23 mouse cellular contexts compared by ENCODE assay signal in the genomic region with DNA sequence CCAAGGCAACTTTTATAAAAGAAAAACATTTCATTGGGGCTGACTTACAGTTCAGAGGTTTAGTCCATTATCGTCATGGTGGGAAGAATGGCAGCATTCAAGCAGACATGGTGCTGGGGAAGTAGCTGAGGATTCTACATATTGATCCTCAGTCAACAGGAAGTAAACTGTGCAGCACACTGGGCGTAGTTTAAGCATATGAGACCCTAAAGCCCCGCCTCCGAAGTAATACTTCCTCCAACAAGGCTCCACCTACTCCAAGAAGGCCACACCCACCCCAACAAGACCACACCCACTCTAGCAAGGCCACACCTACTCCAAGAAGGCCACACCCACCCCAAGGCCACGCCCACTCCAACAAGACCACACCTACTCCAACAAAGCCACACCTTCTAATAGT. TPM values are rescaled to one million over a fixed set of nuclear protein-coding genes. Genes with fewer than 3 reads are reported as not detected.
DNase-seq lines count a peak whose midpoint lies in the region; ATAC-seq lines count a peak whose summit lies in the region.
"Had no signal": no experiment of that assay in that cellular context is flagged by ENCODE, and none has a peak within 500 bp of the region (broad histone marks: within the 10 kb centered on the region; RNA-seq: fewer than 3 reads in every experiment).

No protein-coding gene starts in this region.

- DNase-seq in heart, postnatal 36 days: no peak
- DNase-seq in ES-CJ7 (ENCODE audit: low read depth, low spot score) (peak; percentile 59), ZHBTc4 (ENCODE audit: low read depth, low spot score) (peak; percentile 80)
- peak; percentile 13 for DNase-seq in testis, postnatal 14 days (ENCODE audit: low spot score)
- no peak for DNase-seq in yolk sac, embryonic 10.5 days (ENCODE audit: low spot score)
- DNase-seq in kidney, postnatal 4 days: no peak
- DNase-seq: adrenal gland, adult 8-10 months; adrenal gland, postnatal 14 days; adrenal gland, postnatal 36 days; B cell, adult 2 months; cerebellum, adult 11-12 months; cerebellum, adult 2 months; cerebellum, adult 9-10 months; cerebellum, postnatal 10 days; cerebellum, postnatal 25 days; forebrain, postnatal 0 days had no signal

- H3K9ac ChIP-seq in heart, embryonic 11.5 days (ENCODE audit: low read depth, low read length): no peak overlapping the region
- H3K9ac ChIP-seq: embryonic facial prominence, embryonic 12.5 days; forebrain, embryonic 13.5 days; forebrain, embryonic 15.5 days; forebrain, postnatal 0 days had no signal

- no peaks in the 10 kb centered on the region for H3K27me3 ChIP-seq in heart, embryonic 11.5 days (ENCODE audit: control insufficient read depth, insufficient read depth, low read length)
- H3K27me3 ChIP-seq: CH12.LX; embryonic facial prominence, embryonic 12.5 days; forebrain, embryonic 13.5 days; forebrain, embryonic 15.5 days had no signal

- no peak overlapping the region for H3K4me3 ChIP-seq in heart, embryonic 11.5 days (ENCODE audit: low read depth, low read length)
- H3K4me3 ChIP-seq: embryonic facial prominence, embryonic 10.5 days; embryonic facial prominence, embryonic 12.5 days; forebrain, embryonic 13.5 days; forebrain, embryonic 15.5 days had no signal

- intact Hi-C loops in heart, postnatal 36 days (cut with DNase I): no loop called here

- no peaks in the 10 kb centered on the region for H3K36me3 ChIP-seq in heart, embryonic 11.5 days (ENCODE audit: control insufficient read depth, insufficient read depth, low read length)
- H3K36me3 ChIP-seq: embryonic facial prominence, embryonic 10.5 days; embryonic facial prominence, embryonic 12.5 days; forebrain, embryonic 15.5 days had no signal

- no peaks in the 10 kb centered on the region; the same call in 1 of the 2 replicates for H3K9me3 ChIP-seq in heart, embryonic 11.5 days (replicated peaks; ENCODE audit: control insufficient read depth, low read length)
- H3K9me3 ChIP-seq: embryonic facial prominence, embryonic 10.5 days; embryonic facial prominence, embryonic 12.5 days; forebrain, embryonic 15.5 days had no signal

- ATAC-seq in heart, embryonic 11.5 days (replicated peaks; ENCODE audit: insufficient number of reproducible peaks, low FRiP score, low TSS enrichment): 0 out of 2 replicates have a peak, but pooled peaks have one; percentile 35
- ATAC-seq: CD4-positive, CD25-positive, alpha-beta regulatory T cell, adult 4 months; forebrain, embryonic 13.5 days; forebrain, embryonic 15.5 days; forebrain, postnatal 0 days had no signal

- no peak overlapping the region for H3K4me2 ChIP-seq in heart, embryonic 11.5 days
- H3K4me2 ChIP-seq: embryonic facial prominence, embryonic 12.5 days; forebrain, embryonic 13.5 days; forebrain, embryonic 15.5 days had no signal

- no peaks in the 10 kb centered on the region for H3K4me1 ChIP-seq in heart, embryonic 11.5 days (ENCODE audit: control insufficient read depth, insufficient read depth, low read length)
- H3K4me1 ChIP-seq: embryonic facial prominence, embryonic 10.5 days; embryonic facial prominence, embryonic 12.5 days; forebrain, embryonic 13.5 days; forebrain, embryonic 15.5 days had no signal

- H3K27ac ChIP-seq in heart, embryonic 11.5 days (ENCODE audit: low read depth, low read length): no peak overlapping the region
- H3K27ac ChIP-seq: embryonic facial prominence, embryonic 10.5 days; embryonic facial prominence, embryonic 12.5 days; forebrain, embryonic 13.5 days; forebrain, embryonic 15.5 days had no signal

- WGBS in heart, embryonic 11.5 days (ENCODE audit: insufficient replicate concordance): 74% methylated on average over 5 of the region's 5 CpGs

RNA-seq across cellular contexts. Expression of a gene that starts 55.0 kb away (rescaled TPM):
- polyA plus RNA-seq in heart, embryonic 11.5 days (2014; fragmentation: Nextera tagmentation; extraction: Ambion mirVana): 84.3 and 93.6 TPM in 2 replicates
- 100 to 1,000 TPM in 1 of 2 experiments, 10 to 100 TPM in 1; 74.0 to 112 TPM for total RNA-seq in heart, postnatal 36 days (2021)

Comparison
In these comparisons a context has a peak if more than half of its experiments do, and no peak if none do; other contexts are left out.
1. DNase-seq: peak in ES-CJ7 (single experiment), ZHBTc4 (single experiment) and testis, postnatal 14 days (single experiment); none in heart, postnatal 36 days (0 of 2), yolk sac, embryonic 10.5 days (single experiment) and kidney, postnatal 4 days (0 of 2).